Mouse (Mus musculus) liver, embryonic 14.5 days (tissue): ENCODE results near the gene Zbtb42.

ENCODE experiments used
- CTCF ChIP-seq: IDR thresholded peaks from 2 replicates; pipeline ENCODE4 v1.5.1; 2016; ENCODE audit warnings: antibody characterized with exemption, low read depth, control low read depth
- EP300 ChIP-seq: IDR thresholded peaks from 2 replicates; pipeline ENCODE4 v1.6.1; 2016; ENCODE audit warnings: antibody characterized with exemption, low read depth

GRCm38 (mm10) chr12:112665445-112665844, 13.2 kb upstream of the Zbtb42 start:
- TF ChIP-seq EP300 (no peak), CTCF (no peak)
